Mouse (Mus musculus) gastrocnemius, adult 18-20 months (tissue): ENCODE results near the gene ccdc198. TPM values are rescaled to one million over a fixed set of nuclear protein-coding genes. Genes with fewer than 3 reads are reported as not detected.

Experiments
- DNase-seq: peaks from one replicate; pipeline ENCODE4 v3.0.0; 2021; ENCODE audit warnings: low spot score
- total RNA-seq, 2 experiments: library from RNA; stranded (reverse); gene quantifications; 2 replicates each; pipeline ENCODE4 v1.2.3; 2021

Gene ccdc198
- total RNA-seq, 2 experiments from 2014 or later: not detected

DNA sequence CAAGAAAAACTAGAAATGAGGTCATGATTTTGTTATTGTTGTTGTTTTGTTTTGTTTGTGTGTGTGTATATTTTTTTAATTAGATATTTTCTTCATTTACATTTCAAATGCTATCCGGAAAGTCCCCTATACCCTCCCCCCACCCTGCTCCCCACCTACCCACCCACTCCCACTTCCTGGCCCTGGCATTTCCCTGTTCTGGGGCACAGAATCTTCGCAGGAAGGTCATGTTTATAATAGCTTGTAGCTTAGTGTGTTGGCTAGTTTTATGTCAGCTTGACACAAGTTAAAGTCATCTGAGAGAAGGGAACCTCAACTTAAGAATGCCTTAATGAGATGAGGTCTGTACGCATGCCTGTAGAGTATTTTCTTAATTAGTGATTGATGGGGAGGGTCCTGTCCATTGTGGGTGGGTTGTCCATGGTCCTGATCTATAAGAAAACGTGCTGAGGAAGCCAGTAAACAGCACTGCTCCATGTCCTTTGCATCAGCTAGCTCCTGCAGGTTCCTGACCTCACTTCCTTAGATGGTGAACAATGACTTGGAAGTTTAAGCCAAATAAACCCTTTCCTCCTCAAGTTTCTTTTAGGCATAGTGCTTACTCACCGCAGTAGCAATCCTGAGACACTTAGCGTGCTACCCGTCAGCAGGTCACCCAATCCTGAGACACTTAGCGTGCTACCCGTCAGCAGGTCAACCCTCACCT is 44.0 kb downstream of the ccdc198 start:
- no peak for DNase-seq

DNA sequence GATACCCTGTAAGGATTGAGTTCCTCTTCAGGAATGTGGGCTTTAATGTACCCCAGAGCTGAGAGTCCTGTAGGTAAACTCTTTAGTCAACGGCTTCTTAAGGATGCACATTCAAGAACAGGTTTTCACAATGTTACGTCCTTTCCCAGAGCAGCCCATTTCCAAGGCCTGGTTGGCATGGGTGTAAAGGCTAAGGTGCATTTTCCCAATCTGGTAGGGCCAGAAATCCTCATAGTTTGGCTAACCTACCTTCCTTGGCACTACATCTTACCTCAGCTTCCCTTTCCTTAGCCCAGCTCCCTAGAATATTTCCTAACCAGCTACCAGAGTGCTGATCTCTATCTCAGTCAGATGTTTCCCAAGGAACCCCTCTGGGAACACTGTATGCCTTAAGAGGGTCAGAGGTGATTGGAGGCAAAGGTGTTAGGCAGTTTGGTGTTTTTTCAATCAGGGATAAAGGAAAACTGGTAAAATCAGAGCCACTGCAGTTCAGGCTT is 48.2 kb downstream of the ccdc198 start:
- no peak for DNase-seq

DNA sequence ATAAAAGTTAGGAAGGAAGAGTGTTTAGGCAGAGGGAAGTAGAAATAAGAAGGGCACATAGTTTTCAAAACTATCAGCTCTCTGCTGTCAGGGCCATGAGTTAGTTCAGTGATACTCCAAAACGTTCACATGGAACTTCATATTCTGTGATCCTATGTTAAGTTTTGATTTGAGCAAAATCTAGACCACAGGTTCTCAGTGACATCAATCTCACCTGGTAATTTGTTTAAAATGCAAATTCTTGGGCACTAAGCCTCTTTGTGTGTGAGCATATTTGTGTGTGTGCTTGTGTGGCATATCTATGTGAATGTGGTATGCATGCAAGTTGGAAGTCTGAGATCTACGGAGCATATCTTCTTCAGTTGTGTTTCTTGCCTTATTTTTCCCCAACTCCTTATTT is 59.0 kb downstream of the ccdc198 start:
- DNase-seq: no peak

DNA sequence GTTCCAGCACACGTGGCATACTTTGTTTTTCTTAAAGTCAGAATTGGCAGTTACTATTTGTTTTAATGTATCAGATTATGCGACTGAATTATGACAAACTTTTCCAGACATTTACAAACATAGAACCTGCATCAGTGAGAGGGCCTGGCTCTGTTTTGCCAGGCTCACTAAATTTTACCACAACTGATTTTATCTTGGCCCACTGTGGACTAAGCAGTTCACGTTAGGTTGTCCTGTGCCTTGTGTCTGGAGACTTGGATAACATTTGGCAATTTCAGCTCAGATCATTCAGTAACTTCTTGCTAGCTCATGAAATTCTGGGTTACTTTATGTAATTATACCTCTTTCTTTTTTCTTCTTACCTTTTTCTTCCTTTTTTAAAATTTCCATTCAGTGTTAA is 65.5 kb downstream of the ccdc198 start:
- no peak for DNase-seq

DNA sequence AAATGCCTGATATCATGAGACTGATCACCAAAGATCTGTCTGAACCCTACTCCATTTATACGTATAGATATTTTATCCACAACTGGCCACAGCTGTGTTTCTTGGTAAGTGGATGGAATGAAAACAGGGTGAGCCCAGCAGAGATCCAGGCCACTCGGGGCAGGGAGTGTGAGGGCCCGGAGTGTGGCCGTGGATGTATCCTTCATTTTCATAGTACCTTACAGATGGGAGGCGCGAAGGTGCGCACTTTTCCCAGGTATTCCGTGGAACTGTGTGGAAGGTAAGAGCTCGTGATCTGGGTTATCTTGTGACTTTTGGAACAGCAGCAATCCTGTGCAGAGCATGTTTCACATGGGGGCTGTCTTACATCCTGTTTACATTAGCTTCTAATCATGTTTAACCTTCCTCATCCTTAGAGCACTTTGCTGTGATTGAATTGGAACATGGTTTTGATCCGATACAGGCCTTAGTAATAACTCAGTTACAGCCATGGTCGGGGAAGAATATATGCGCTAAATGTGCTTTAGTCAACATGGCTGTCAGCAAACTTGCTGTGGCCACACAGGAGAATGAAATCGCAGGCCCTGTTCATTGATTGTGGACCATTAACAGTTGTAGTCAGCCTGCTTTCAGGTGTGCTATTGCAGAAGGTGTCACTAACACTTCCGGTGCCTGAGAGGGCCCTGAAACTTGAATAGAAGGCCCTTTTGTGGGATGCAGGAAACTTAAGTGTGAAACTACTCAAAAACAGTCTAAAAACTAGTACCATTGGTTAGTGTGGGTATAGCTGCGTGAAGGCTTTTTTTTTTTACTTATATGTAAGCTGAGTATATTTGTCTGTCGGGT is 71.8 kb downstream of the ccdc198 start:
- DNase-seq: no peak

DNA sequence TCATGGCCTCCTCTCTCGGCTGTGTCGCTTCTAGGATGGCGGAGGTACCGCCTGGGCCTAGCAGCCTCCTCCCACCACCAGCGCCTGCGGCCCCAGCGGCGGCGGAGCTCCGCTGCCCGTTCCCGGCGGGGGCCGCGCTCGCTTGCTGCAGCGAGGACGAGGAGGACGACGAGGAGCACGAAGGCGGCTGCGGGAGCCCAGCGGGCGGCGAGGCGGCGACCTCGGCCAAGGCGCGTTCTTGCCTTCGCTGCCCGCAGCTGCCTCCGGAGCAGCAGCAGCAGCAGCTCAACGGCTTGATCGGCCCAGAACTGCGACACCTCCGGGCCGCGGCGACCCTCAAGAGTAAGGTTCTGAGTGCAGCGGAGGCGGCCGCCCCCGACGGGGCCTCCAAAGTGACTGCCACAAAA is 72.7 kb downstream of the ccdc198 start:
- DNase-seq: peak; percentile 9

DNA sequence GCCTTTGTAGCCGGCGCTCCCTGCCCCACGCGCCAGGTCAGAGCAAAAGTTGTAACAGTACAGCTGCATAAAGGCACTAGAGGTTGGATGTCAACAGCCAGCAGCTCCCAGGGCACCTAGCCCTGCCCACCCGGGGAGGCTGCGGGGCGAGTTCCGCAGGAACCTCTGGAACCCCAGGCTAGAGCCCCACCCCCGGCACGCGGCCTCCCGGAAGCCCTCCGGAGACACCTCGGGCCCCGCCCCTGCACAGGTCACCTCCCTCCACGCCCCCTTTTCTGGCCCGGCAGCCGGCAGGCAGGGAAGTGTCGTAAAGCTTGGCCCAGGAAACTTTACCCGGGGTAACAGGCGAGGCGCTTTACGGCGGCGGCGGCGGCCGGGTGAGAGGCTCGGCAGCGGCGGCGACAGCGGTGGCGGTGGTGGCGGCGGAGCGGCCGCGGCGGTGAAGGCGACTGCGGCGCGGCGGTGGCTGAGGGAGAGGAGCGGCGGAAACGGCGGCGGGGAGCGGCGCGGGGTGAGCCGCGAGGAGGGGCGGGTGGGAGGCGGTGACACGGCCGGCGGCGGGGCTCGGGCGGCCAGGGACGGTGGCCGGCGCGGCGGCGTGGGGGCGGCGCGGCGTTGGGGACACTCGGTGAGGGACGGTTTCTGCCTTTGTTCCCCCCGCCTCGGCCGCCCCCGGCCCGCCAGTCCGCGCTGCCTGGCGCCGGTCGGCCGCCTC is 73.2 kb downstream of the ccdc198 start, which contains the start of gene Naa30:
TSS of gene Naa30 (plus strand) at position 360 of the 715 bp plus-strand sequence.
- peak; percentile 97 for DNase-seq

DNA sequence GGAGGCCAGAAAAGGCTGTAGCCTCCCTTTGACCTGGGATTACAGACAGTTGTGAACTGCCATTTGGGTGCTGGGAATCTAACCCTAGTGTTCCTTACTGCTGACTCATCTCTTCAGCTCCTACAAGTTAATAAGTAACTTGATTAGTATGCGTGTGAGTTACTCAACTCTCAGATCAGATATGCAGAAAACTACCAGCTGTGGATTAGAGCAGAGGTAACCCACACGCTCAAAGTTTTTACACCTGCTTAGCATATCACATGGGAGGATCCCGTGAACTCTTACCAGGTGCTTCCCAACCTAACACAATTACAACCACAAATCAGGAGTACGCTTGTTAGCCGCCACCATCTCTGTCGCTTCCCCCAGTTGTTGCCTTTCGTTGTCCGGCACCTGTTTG is 74.0 kb downstream of the ccdc198 start:
- no peak for DNase-seq

Other genes with a start within 250 kb of the ccdc198 start
- gene Ap5m1, start 179.4 kb downstream of the ccdc198 start, total RNA-seq: 10 to 100 TPM in 1 of 2 experiments, 1 to 10 TPM in 1; 9.9 to 10.2 TPM
- 10 to 100 TPM; 18.5 to 21.0 TPM for gene Exoc5, start 178.8 kb downstream of the ccdc198 start, total RNA-seq
- gene Naa30, start 73.2 kb downstream of the ccdc198 start, total RNA-seq: 10 to 100 TPM; 19.1 to 22.8 TPM